8 mouse cellular contexts compared by ENCODE assay signal in genomic region chr2:5844873-5845631, GRCm38 (mm10). TPM values are rescaled to one million over a fixed set of nuclear protein-coding genes. Genes with fewer than 3 reads are reported as not detected.
A peak's percentile ranks its signal among the peaks of the same experiment; 100 is the strongest.
DNase-seq lines count a peak whose midpoint lies in the region; ATAC-seq and TF ChIP-seq lines count a peak whose summit lies in the region.

Gene Nudt5, plus strand, starts transcription at chr2:5845019.
Gene Cdc123, minus strand, starts transcription at chr2:5845164.

- peak; percentile 13 for TF ChIP-seq POLR2A in kidney, adult 2 months (IDR thresholded peaks at IDR 0.05; ENCODE audit: low read depth, low read length)
- no peak for TF ChIP-seq POLR2A in spleen, adult 2 months (IDR thresholded peaks at IDR 0.05; ENCODE audit: low read depth, low read length)

- ATAC-seq in embryonic facial prominence, embryonic 13.5 days (ENCODE audit: insufficient number of reproducible peaks, insufficient read depth, low FRiP score, low TSS enrichment, low read depth) = peak; percentile 92
- peak; percentile 95 for ATAC-seq in limb, embryonic 12.5 days (ENCODE audit: insufficient number of reproducible peaks, insufficient read depth, low FRiP score, low TSS enrichment, low read depth)
- peak; percentile 97 for ATAC-seq in midbrain, embryonic 15.5 days (replicated peaks)

- H3K27ac ChIP-seq in embryonic facial prominence, embryonic 13.5 days = peak within 1 kb of the TSS; percentile 96
- H3K27ac ChIP-seq in kidney, adult 2 months (ENCODE audit: insufficient read depth, low read depth, low read length) = peak within 1 kb of the TSS; percentile 91
- peak within 1 kb of the TSS; percentile 93 for H3K27ac ChIP-seq in limb, embryonic 12.5 days
- H3K27ac ChIP-seq in midbrain, embryonic 15.5 days = peak within 1 kb of the TSS; percentile 85
- peak within 1 kb of the TSS; percentile 95 for H3K27ac ChIP-seq in spleen, adult 2 months (ENCODE audit: insufficient read depth, low read length)

- DNase-seq in 3134 (ENCODE audit: extremely low read depth, insufficient read length, low spot score) = peak; percentile 84
- peak; percentile 86 to 90 for DNase-seq in adrenal gland, postnatal 36 days
- DNase-seq in heart, adult 18-20 months = peak; percentile 92 to 94
- DNase-seq in kidney, adult 2 months = peak; percentile 95
- peak; percentile 85 to 90 for DNase-seq in spleen, adult 2 months (ENCODE audit: low read depth in 1 of 2, low spot score in 2 of 2)

- H3K4me1 ChIP-seq in embryonic facial prominence, embryonic 13.5 days = peaks cover 16% of the 10 kb centered on the region
- H3K4me1 ChIP-seq in kidney, adult 2 months (ENCODE audit: control insufficient read depth, insufficient read depth, low read length) = no peaks in the 10 kb centered on the region
- peaks cover 13% of the 10 kb centered on the region for H3K4me1 ChIP-seq in limb, embryonic 12.5 days (replicated peaks)
- peaks cover 21% of the 10 kb centered on the region for H3K4me1 ChIP-seq in midbrain, embryonic 15.5 days
- H3K4me1 ChIP-seq in spleen, adult 2 months (ENCODE audit: control insufficient read depth, insufficient read depth, insufficient read length) = no peaks in the 10 kb centered on the region

- no peaks in the 10 kb centered on the region for H3K27me3 ChIP-seq in embryonic facial prominence, embryonic 13.5 days
- no peaks in the 10 kb centered on the region for H3K27me3 ChIP-seq in kidney, adult 2 months (replicated peaks; ENCODE audit: control insufficient read depth, insufficient read depth, low read length)
- H3K27me3 ChIP-seq in limb, embryonic 12.5 days = no peaks in the 10 kb centered on the region
- no peaks in the 10 kb centered on the region for H3K27me3 ChIP-seq in midbrain, embryonic 15.5 days (replicated peaks)
- no peaks in the 10 kb centered on the region for H3K27me3 ChIP-seq in spleen, adult 2 months (ENCODE audit: control insufficient read depth, insufficient read depth, low read length)

- H3K36me3 ChIP-seq in embryonic facial prominence, embryonic 13.5 days = peaks cover 33% of the 10 kb centered on the region
- no peaks in the 10 kb centered on the region for H3K36me3 ChIP-seq in kidney, adult 2 months (ENCODE audit: control insufficient read depth, insufficient read depth, low read length)
- peaks cover 37% of the 10 kb centered on the region for H3K36me3 ChIP-seq in limb, embryonic 12.5 days
- H3K36me3 ChIP-seq in midbrain, embryonic 15.5 days (replicated peaks) = peaks cover 9% of the 10 kb centered on the region
- peaks cover 13% of the 10 kb centered on the region for H3K36me3 ChIP-seq in spleen, adult 2 months (ENCODE audit: control insufficient read depth, insufficient read depth, low read length)

- under 1% methylated on average over 53 of the region's 53 CpGs for WGBS in embryonic facial prominence, embryonic 13.5 days
- WGBS in kidney, adult 2 months = under 1% methylated on average over 53 of the region's 53 CpGs
- WGBS in limb, embryonic 12.5 days = under 1% methylated on average over 53 of the region's 53 CpGs
- under 1% methylated on average over 53 of the region's 53 CpGs for WGBS in midbrain, embryonic 15.5 days
- under 1% methylated on average over 53 of the region's 53 CpGs for WGBS in spleen, adult 2 months

- H3K9me3 ChIP-seq in embryonic facial prominence, embryonic 13.5 days = no peaks in the 10 kb centered on the region
- H3K9me3 ChIP-seq in limb, embryonic 12.5 days = peaks cover 2% of the 10 kb centered on the region; the same call in 1 of the 2 replicates
- no peaks in the 10 kb centered on the region for H3K9me3 ChIP-seq in midbrain, embryonic 15.5 days

- TF ChIP-seq CTCF in kidney, adult 2 months (conservative IDR thresholded peaks at IDR 0.05; ENCODE audit: insufficient read depth, insufficient read length, low read depth, low read length) = peak; percentile 77
- peak; percentile 88 for TF ChIP-seq CTCF in spleen, adult 2 months (IDR thresholded peaks at IDR 0.05; ENCODE audit: extremely low read depth, insufficient read depth, insufficient read length, insufficient replicate concordance)

- H3K9ac ChIP-seq in embryonic facial prominence, embryonic 13.5 days = peak within 1 kb of the TSS; percentile 87
- H3K9ac ChIP-seq in limb, embryonic 12.5 days (replicated peaks) = peak within 1 kb of the TSS; percentile 81
- H3K9ac ChIP-seq in midbrain, embryonic 15.5 days = peak within 1 kb of the TSS; percentile 75

- peak within 1 kb of the TSS; percentile 62 for H3K4me2 ChIP-seq in embryonic facial prominence, embryonic 13.5 days
- peak within 1 kb of the TSS; percentile 61 for H3K4me2 ChIP-seq in limb, embryonic 12.5 days
- H3K4me2 ChIP-seq in midbrain, embryonic 15.5 days = peak within 1 kb of the TSS; percentile 65

- H3K4me3 ChIP-seq in embryonic facial prominence, embryonic 13.5 days = peak within 1 kb of the TSS; percentile 60
- H3K4me3 ChIP-seq in kidney, adult 2 months (ENCODE audit: insufficient read depth, low read depth, low read length) = peak within 1 kb of the TSS; percentile 78
- H3K4me3 ChIP-seq in limb, embryonic 12.5 days (replicated peaks) = peak within 1 kb of the TSS; percentile 73
- H3K4me3 ChIP-seq in midbrain, embryonic 15.5 days = peak within 1 kb of the TSS; percentile 75
- peak within 1 kb of the TSS; percentile 89 for H3K4me3 ChIP-seq in spleen, adult 2 months (ENCODE audit: extremely low read depth, insufficient read depth, insufficient read length)

RNA-seq across cellular contexts. Expression of gene Nudt5, which starts in this region (rescaled TPM):
- total RNA-seq in adrenal gland, postnatal 36 days (2021) = 10 to 100 TPM; 45.0 to 49.3 TPM
- polyA plus RNA-seq in embryonic facial prominence, embryonic 13.5 days (2015; fragmentation: Nextera tagmentation; extraction: Ambion mirVana) = 78.0 and 83.0 TPM in 2 replicates
- total RNA-seq in heart, adult 18-20 months (2021) = 10 to 100 TPM; 12.5 to 14.1 TPM
- polyA plus RNA-seq in kidney, adult 2 months (2012; rRNA removed) = 9.3 and 13.2 TPM in 2 replicates
- polyA plus RNA-seq in limb, embryonic 12.5 days (2016; fragmentation: Nextera tagmentation; extraction: Ambion mirVana) = 91.8 and 93.2 TPM in 2 replicates
- 21.2 and 22.0 TPM in 2 replicates for polyA plus RNA-seq in midbrain, embryonic 15.5 days (2015; fragmentation: Nextera tagmentation; extraction: Ambion mirVana)
- 5.1 TPM in 2 replicates for polyA plus RNA-seq in spleen, adult 2 months (2012; rRNA removed)

RNA-seq across cellular contexts. Expression of gene Cdc123, which starts in this region (rescaled TPM):
- 100 to 1,000 TPM; 133 to 138 TPM for total RNA-seq in adrenal gland, postnatal 36 days (2021)
- 351 and 402 TPM in 2 replicates for polyA plus RNA-seq in embryonic facial prominence, embryonic 13.5 days (2015; fragmentation: Nextera tagmentation; extraction: Ambion mirVana)
- total RNA-seq in heart, adult 18-20 months (2021) = 10 to 100 TPM; 90.1 to 98.7 TPM
- 71.5 and 74.7 TPM in 2 replicates for polyA plus RNA-seq in kidney, adult 2 months (2012; rRNA removed)
- polyA plus RNA-seq in limb, embryonic 12.5 days (2016; fragmentation: Nextera tagmentation; extraction: Ambion mirVana) = 366 and 371 TPM in 2 replicates
- 289 and 293 TPM in 2 replicates for polyA plus RNA-seq in midbrain, embryonic 15.5 days (2015; fragmentation: Nextera tagmentation; extraction: Ambion mirVana)
- polyA plus RNA-seq in spleen, adult 2 months (2012; rRNA removed) = 27.6 and 29.2 TPM in 2 replicates

Comparison
In these comparisons a context has a peak if more than half of its experiments do, and no peak if none do; other contexts are left out.
1. Peak in every context shown above with its lines: DNase-seq, ATAC-seq, H3K4me3 ChIP-seq and H3K27ac ChIP-seq.